Mouse (Mus musculus): Measurements from ENCODE around the gene Slc9a1.

Slc9a1 gene

GRCm38 (mm10) chr4:133374011-133374410 is 4.5 kb downstream of the Slc9a1 start:
- DNase-seq (ENCODE audit: low spot score) = no peak

GRCm38 (mm10) chr4:133375812-133376577 is 6.5 kb downstream of the Slc9a1 start:
- no peak for DNase-seq (ENCODE audit: low spot score)

GRCm38 (mm10) chr4:133378236-133379045 is 8.9 kb downstream of the Slc9a1 start:
- peak; percentile 59 for DNase-seq (ENCODE audit: low spot score)

- no peak for DNase-seq (ENCODE audit: low spot score)
Observed at GRCm38 (mm10) chr4:133379046-133379347, 9.5 kb downstream of the Slc9a1 start.

- no peak for DNase-seq (ENCODE audit: low spot score)
Observed at GRCm38 (mm10) chr4:133379861-133380260, 10.4 kb downstream of the Slc9a1 start.

GRCm38 (mm10) chr4:133380532-133380931 is 11.0 kb downstream of the Slc9a1 start:
- DNase-seq (ENCODE audit: low spot score) = no peak

- DNase-seq (ENCODE audit: low spot score) = no peak
Observed at GRCm38 (mm10) chr4:133381141-133381540, 11.6 kb downstream of the Slc9a1 start.

GRCm38 (mm10) chr4:133386061-133386797 is 16.7 kb downstream of the Slc9a1 start:
- no peak for DNase-seq (ENCODE audit: low spot score)

- DNase-seq (ENCODE audit: low spot score) = no peak
Observed at GRCm38 (mm10) chr4:133387053-133387452, 17.5 kb downstream of the Slc9a1 start.

- no peak for DNase-seq (ENCODE audit: low spot score)
Observed at GRCm38 (mm10) chr4:133388781-133389552, 19.5 kb downstream of the Slc9a1 start.

- DNase-seq (ENCODE audit: low spot score) = no peak
Observed at GRCm38 (mm10) chr4:133390042-133390441, 20.5 kb downstream of the Slc9a1 start.

GRCm38 (mm10) chr4:133390585-133390984 is 21.1 kb downstream of the Slc9a1 start:
- no peak for DNase-seq (ENCODE audit: low spot score)

- DNase-seq (ENCODE audit: low spot score) = no peak
Observed at GRCm38 (mm10) chr4:133391185-133392040, 21.9 kb downstream of the Slc9a1 start.

- DNase-seq (ENCODE audit: low spot score) = no peak
Observed at GRCm38 (mm10) chr4:133394981-133395573, 25.6 kb downstream of the Slc9a1 start.

- no peak for DNase-seq (ENCODE audit: low spot score)
Observed at GRCm38 (mm10) chr4:133396079-133396478, 26.6 kb downstream of the Slc9a1 start.

GRCm38 (mm10) chr4:133397299-133397698 is 27.8 kb downstream of the Slc9a1 start:
- DNase-seq (ENCODE audit: low spot score) = no peak

GRCm38 (mm10) chr4:133397961-133398360 is 28.5 kb downstream of the Slc9a1 start:
- no peak for DNase-seq (ENCODE audit: low spot score)

GRCm38 (mm10) chr4:133398619-133399018 is 29.1 kb downstream of the Slc9a1 start:
- no peak for DNase-seq (ENCODE audit: low spot score)

GRCm38 (mm10) chr4:133399509-133399908 is 30.0 kb downstream of the Slc9a1 start:
- no peak for DNase-seq (ENCODE audit: low spot score)

GRCm38 (mm10) chr4:133400098-133400497 is 30.6 kb downstream of the Slc9a1 start:
- DNase-seq (ENCODE audit: low spot score) = no peak

GRCm38 (mm10) chr4:133402011-133402410 is 32.5 kb downstream of the Slc9a1 start:
- DNase-seq (ENCODE audit: low spot score) = no peak

Measured in ovary, postnatal 36 days (tissue).